Mouse (Mus musculus): ENCODE measurements around the gene Tcf3. TPM values are rescaled to one million over a fixed set of nuclear protein-coding genes. Genes with fewer than 3 reads are reported as not detected.

Tcf3 gene
- 55.2 and 56.2 TPM in 2 replicates for polyA plus RNA-seq (2015; fragmentation: Nextera tagmentation; extraction: Ambion mirVana)

- H3K27me3 ChIP-seq: no peaks in the 10 kb centered on the region
Observed at GRCm38 (mm10) chr10:80433513-80434232, at the start of gene Tcf3. Gene Tcf3, minus strand, starts transcription at chr10:80433647.

GRCm38 (mm10) chr10:80481002-80481401, 47.6 kb upstream of the Tcf3 start:
- H3K9me3 ChIP-seq (replicated peaks): no peaks in the 10 kb centered on the region
- ATAC-seq (ENCODE audit: low read depth) (peak; percentile 80), DNase-seq (peak; percentile 60)
- H3K36me3 ChIP-seq: no peaks in the 10 kb centered on the region
- no peak overlapping the region for H3K27ac ChIP-seq
- H3K4me2 ChIP-seq: no peak overlapping the region
- no peak overlapping the region for H3K9ac ChIP-seq
- no peak overlapping the region for H3K4me3 ChIP-seq (replicated peaks)
- H3K27me3 ChIP-seq: peaks cover 78% of the 10 kb centered on the region
- peaks cover 24% of the 10 kb centered on the region for H3K4me1 ChIP-seq (replicated peaks)
- WGBS (ENCODE audit: insufficient replicate concordance): 9% methylated on average over 5 of the region's 5 CpGs

More at GRCm38 (mm10) chr10:80433513-80434232, at the start of gene Tcf3:
- peaks cover 26% of the 10 kb centered on the region for H3K36me3 ChIP-seq
- peak within 1 kb of the TSS; percentile 100 for H3K9ac ChIP-seq
- no peaks in the 10 kb centered on the region for H3K9me3 ChIP-seq (replicated peaks)
- under 1% methylated on average over 61 of the region's 61 CpGs for WGBS (ENCODE audit: insufficient replicate concordance)
- peak within 1 kb of the TSS; percentile 89 for H3K4me2 ChIP-seq
- DNase-seq (peak; percentile 94), ATAC-seq (ENCODE audit: low read depth) (peak; percentile 88)
- H3K4me1 ChIP-seq (replicated peaks): peaks cover 76% of the 10 kb centered on the region
- H3K4me3 ChIP-seq (replicated peaks): peak within 1 kb of the TSS; percentile 100
- peak within 1 kb of the TSS; percentile 95 for H3K27ac ChIP-seq

- ATAC-seq (ENCODE audit: low read depth) (no peak), DNase-seq (no peak)
- H3K4me1 ChIP-seq (replicated peaks): peaks cover 40% of the 10 kb centered on the region
- peaks cover 64% of the 10 kb centered on the region for H3K27me3 ChIP-seq
- H3K27ac ChIP-seq: no peak overlapping the region
- H3K4me3 ChIP-seq (replicated peaks): no peak overlapping the region
- WGBS (ENCODE audit: insufficient replicate concordance): 68% methylated on average over 5 of the region's 5 CpGs
- H3K9me3 ChIP-seq (replicated peaks): no peaks in the 10 kb centered on the region
- H3K9ac ChIP-seq: no peak overlapping the region
- H3K36me3 ChIP-seq: no peaks in the 10 kb centered on the region
- no peak overlapping the region for H3K4me2 ChIP-seq
Observed at GRCm38 (mm10) chr10:80478531-80478930, 45.1 kb upstream of the Tcf3 start.

GRCm38 (mm10) chr10:80475290-80475959, 42.0 kb upstream of the Tcf3 start:
- Histone ChIP-seq H3K27ac (peak overlapping the region; percentile 84), H3K4me3 (replicated peaks) (peak overlapping the region; percentile 64), H3K27me3 (peaks cover 66% of the 10 kb centered on the region), H3K4me2 (peak overlapping the region; percentile 75), H3K36me3 (no peaks in the 10 kb centered on the region), H3K4me1 (replicated peaks) (peaks cover 29% of the 10 kb centered on the region), H3K9ac (peak overlapping the region; percentile 68), H3K9me3 (replicated peaks) (no peaks in the 10 kb centered on the region)
- ATAC-seq (ENCODE audit: low read depth) (peak; percentile 86), DNase-seq (peak; percentile 84)
- 1% methylated on average over 57 of the region's 58 CpGs for WGBS (ENCODE audit: insufficient replicate concordance)

- DNase-seq (no peak), ATAC-seq (ENCODE audit: low read depth) (no peak)
- Histone ChIP-seq H3K4me3 (replicated peaks) (no peak overlapping the region), H3K9ac (no peak overlapping the region), H3K4me1 (replicated peaks) (0 out of 2 replicates have a peak, but pooled peaks cover 5% of the 10 kb centered on the region), H3K9me3 (replicated peaks) (no peaks in the 10 kb centered on the region), H3K36me3 (no peaks in the 10 kb centered on the region), H3K27ac (no peak overlapping the region), H3K4me2 (no peak overlapping the region), H3K27me3 (peaks cover 90% of the 10 kb centered on the region)
- 53% methylated on average over 5 of the region's 5 CpGs for WGBS (ENCODE audit: insufficient replicate concordance)
Observed at GRCm38 (mm10) chr10:80465066-80465465, 31.6 kb upstream of the Tcf3 start.

GRCm38 (mm10) chr10:80464381-80465035, 31.1 kb upstream of the Tcf3 start:
- 6% methylated on average over 18 of the region's 19 CpGs for WGBS (ENCODE audit: insufficient replicate concordance)
- H3K4me1 ChIP-seq (replicated peaks): 0 out of 2 replicates have a peak, but pooled peaks cover 5% of the 10 kb centered on the region
- no peaks in the 10 kb centered on the region for H3K36me3 ChIP-seq
- H3K9me3 ChIP-seq (replicated peaks): no peaks in the 10 kb centered on the region
- DNase-seq (no peak), ATAC-seq (ENCODE audit: low read depth) (no peak)
- no peak overlapping the region for H3K9ac ChIP-seq
- peaks cover 87% of the 10 kb centered on the region for H3K27me3 ChIP-seq
- H3K4me2 ChIP-seq: no peak overlapping the region
- H3K27ac ChIP-seq: no peak overlapping the region
- no peak overlapping the region for H3K4me3 ChIP-seq (replicated peaks)

GRCm38 (mm10) chr10:80461346-80461745, 27.9 kb upstream of the Tcf3 start:
- Histone ChIP-seq H3K27ac (no peak overlapping the region), H3K36me3 (no peaks in the 10 kb centered on the region), H3K27me3 (peaks cover 59% of the 10 kb centered on the region), H3K4me2 (no peak overlapping the region), H3K9me3 (replicated peaks) (no peaks in the 10 kb centered on the region), H3K4me3 (replicated peaks) (no peak overlapping the region), H3K9ac (no peak overlapping the region), H3K4me1 (replicated peaks) (0 out of 2 replicates have a peak, but pooled peaks cover 5% of the 10 kb centered on the region)
- DNase-seq (no peak), ATAC-seq (ENCODE audit: low read depth) (no peak)
- 22% methylated on average over 7 of the region's 7 CpGs for WGBS (ENCODE audit: insufficient replicate concordance)

GRCm38 (mm10) chr10:80460324-80460723, 26.9 kb upstream of the Tcf3 start:
- peaks cover 52% of the 10 kb centered on the region for H3K27me3 ChIP-seq

GRCm38 (mm10) chr10:80459671-80460070, 26.2 kb upstream of the Tcf3 start:
- peaks cover 50% of the 10 kb centered on the region for H3K27me3 ChIP-seq
- H3K4me3 ChIP-seq (replicated peaks): no peak overlapping the region
- 0 out of 2 replicates have a peak, but pooled peaks cover 5% of the 10 kb centered on the region for H3K4me1 ChIP-seq (replicated peaks)
- H3K4me2 ChIP-seq: no peak overlapping the region
- DNase-seq (no peak), ATAC-seq (ENCODE audit: low read depth) (no peak)
- H3K9me3 ChIP-seq (replicated peaks): no peaks in the 10 kb centered on the region
- no peak overlapping the region for H3K9ac ChIP-seq
- WGBS (ENCODE audit: insufficient replicate concordance): 78% methylated on average over 11 of the region's 11 CpGs
- no peaks in the 10 kb centered on the region for H3K36me3 ChIP-seq
- no peak overlapping the region for H3K27ac ChIP-seq

More at GRCm38 (mm10) chr10:80460324-80460723, 26.9 kb upstream of the Tcf3 start:
- ATAC-seq (ENCODE audit: low read depth): no peak
- Histone ChIP-seq H3K9me3 (replicated peaks) (no peaks in the 10 kb centered on the region), H3K36me3 (no peaks in the 10 kb centered on the region), H3K27ac (no peak overlapping the region), H3K9ac (no peak overlapping the region), H3K4me1 (replicated peaks) (0 out of 2 replicates have a peak, but pooled peaks cover 5% of the 10 kb centered on the region), H3K4me2 (no peak overlapping the region), H3K4me3 (replicated peaks) (no peak overlapping the region)
- DNase-seq: no peak
- 49% methylated on average over 4 of the region's 4 CpGs for WGBS (ENCODE audit: insufficient replicate concordance)

GRCm38 (mm10) chr10:80459236-80459635, 25.8 kb upstream of the Tcf3 start:
- DNase-seq: no peak
- no peak overlapping the region for H3K9ac ChIP-seq
- no peak overlapping the region for H3K4me2 ChIP-seq
- H3K9me3 ChIP-seq (replicated peaks): no peaks in the 10 kb centered on the region
- 75% methylated on average over 10 of the region's 10 CpGs for WGBS (ENCODE audit: insufficient replicate concordance)
- H3K27me3 ChIP-seq: peaks cover 47% of the 10 kb centered on the region
- no peak for ATAC-seq (ENCODE audit: low read depth)
- H3K36me3 ChIP-seq: no peaks in the 10 kb centered on the region
- no peak overlapping the region for H3K4me3 ChIP-seq (replicated peaks)
- no peak overlapping the region for H3K27ac ChIP-seq
- H3K4me1 ChIP-seq (replicated peaks): 0 out of 2 replicates have a peak, but pooled peaks cover 5% of the 10 kb centered on the region

- 58% methylated on average over 5 of the region's 5 CpGs for WGBS (ENCODE audit: insufficient replicate concordance)
- no peaks in the 10 kb centered on the region for H3K9me3 ChIP-seq (replicated peaks)
- no peak for ATAC-seq (ENCODE audit: low read depth)
Observed at GRCm38 (mm10) chr10:80455697-80456096, 22.2 kb upstream of the Tcf3 start.

More at GRCm38 (mm10) chr10:80455697-80456096, 22.2 kb upstream of the Tcf3 start:
- no peak for DNase-seq
- peaks cover 19% of the 10 kb centered on the region for H3K4me1 ChIP-seq (replicated peaks)
- H3K27ac ChIP-seq: no peak overlapping the region
- H3K27me3 ChIP-seq: peaks cover 33% of the 10 kb centered on the region
- H3K9ac ChIP-seq: no peak overlapping the region
- no peaks in the 10 kb centered on the region for H3K36me3 ChIP-seq
- H3K4me3 ChIP-seq (replicated peaks): no peak overlapping the region
- H3K4me2 ChIP-seq: no peak overlapping the region
